Mouse (Mus musculus): ENCODE measurements at regions not wholly inside any gene's neighbourhood (a gene's known extent, or its start where the extent isn't known, plus 50 kb on each side); places are given as distances from the start of the nearest gene placed in this dataset.

- peaks cover 23% of the 10 kb centered on the region for H3K27me3 ChIP-seq
- ChIA-PET POLR2A (no interaction called here), CTCF (no interaction called here)
- in situ Hi-C loops (cut with MboI; ENCODE audit: low pct_unique_long_range_greater_than_20kb): no loop called here
- DNase-seq (ENCODE audit: low read depth, low spot score): no peak
- no peak for TF ChIP-seq CTCF (IDR thresholded peaks at IDR 0.05)
- ATAC-seq: no peak
Measured at GRCm38 (mm10) chr1:190265085-190265780, 94.7 kb upstream of the Prox1 start.

GRCm38 (mm10) chr1:190264501-190264900, 94.0 kb upstream of the Prox1 start:
- DNase-seq (ENCODE audit: low read depth, low spot score): no peak
- in situ Hi-C loops (cut with MboI; ENCODE audit: low pct_unique_long_range_greater_than_20kb): no loop called here
- no peak for ATAC-seq
- no peak for TF ChIP-seq CTCF (IDR thresholded peaks at IDR 0.05)
- peaks cover 28% of the 10 kb centered on the region for H3K27me3 ChIP-seq
- ChIA-PET POLR2A (no interaction called here), CTCF (no interaction called here)

GRCm38 (mm10) chr1:190263620-190264019, 93.1 kb upstream of the Prox1 start:
- in situ Hi-C loops (cut with MboI; ENCODE audit: low pct_unique_long_range_greater_than_20kb): no loop called here
- TF ChIP-seq CTCF (IDR thresholded peaks at IDR 0.05): no peak
- ChIA-PET CTCF (no interaction called here), POLR2A (no interaction called here)
- peaks cover 30% of the 10 kb centered on the region for H3K27me3 ChIP-seq
- no peak for ATAC-seq
- no peak for DNase-seq (ENCODE audit: low read depth, low spot score)

GRCm38 (mm10) chr1:190259576-190259975, 89.1 kb upstream of the Prox1 start:
- POLR2A ChIA-PET: no interaction called here
- no peak for ATAC-seq
- no peak for DNase-seq (ENCODE audit: low read depth, low spot score)
- peaks cover 33% of the 10 kb centered on the region for H3K27me3 ChIP-seq
- CTCF ChIA-PET: no interaction called here
- TF ChIP-seq CTCF (IDR thresholded peaks at IDR 0.05): no peak
- in situ Hi-C loops (cut with MboI; ENCODE audit: low pct_unique_long_range_greater_than_20kb): no loop called here

- H3K27me3 ChIP-seq: peaks cover 13% of the 10 kb centered on the region
- ChIA-PET POLR2A (no interaction called here), CTCF (no interaction called here)
- ATAC-seq: no peak
- DNase-seq (ENCODE audit: low read depth, low spot score): no peak
- TF ChIP-seq CTCF (IDR thresholded peaks at IDR 0.05): no peak
- in situ Hi-C loops (cut with MboI; ENCODE audit: low pct_unique_long_range_greater_than_20kb): no loop called here
Measured at GRCm38 (mm10) chr1:190250574-190251246, 80.2 kb upstream of the Prox1 start.

- no peak for TF ChIP-seq CTCF (IDR thresholded peaks at IDR 0.05)
- POLR2A ChIA-PET: interaction anchor here (0.7 kb wide), 1 partner anchor 124 kb away, joined by 3 read pairs; no protein-coding TSS in a partner anchor
- ATAC-seq (no peak), DNase-seq (ENCODE audit: low read depth, low spot score) (no peak)
- CTCF ChIA-PET: no interaction called here
- in situ Hi-C loops (cut with MboI; ENCODE audit: low pct_unique_long_range_greater_than_20kb): no loop called here
- peaks cover 15% of the 10 kb centered on the region for H3K27me3 ChIP-seq
Measured at GRCm38 (mm10) chr1:190242526-190242925, 72.0 kb upstream of the Prox1 start.

GRCm38 (mm10) chr1:190239796-190240195, 69.3 kb upstream of the Prox1 start:
- CTCF ChIA-PET: no interaction called here
- no peak for TF ChIP-seq CTCF (IDR thresholded peaks at IDR 0.05)
- POLR2A ChIA-PET: no interaction called here
- peaks cover 6% of the 10 kb centered on the region for H3K27me3 ChIP-seq
- ATAC-seq: no peak
- in situ Hi-C loops (cut with MboI; ENCODE audit: low pct_unique_long_range_greater_than_20kb): no loop called here
- DNase-seq (ENCODE audit: low read depth, low spot score): no peak

GRCm38 (mm10) chr1:190230866-190231265, 60.4 kb upstream of the Prox1 start:
- CTCF ChIA-PET: no interaction called here
- DNase-seq (ENCODE audit: low read depth, low spot score) (no peak), ATAC-seq (no peak)
- in situ Hi-C loops (cut with MboI; ENCODE audit: low pct_unique_long_range_greater_than_20kb): no loop called here
- no peak for TF ChIP-seq CTCF (IDR thresholded peaks at IDR 0.05)
- no peaks in the 10 kb centered on the region for H3K27me3 ChIP-seq
- POLR2A ChIA-PET: no interaction called here

- CTCF ChIA-PET: no interaction called here
- POLR2A ChIA-PET: no interaction called here
- DNase-seq (ENCODE audit: low read depth, low spot score) (no peak), ATAC-seq (no peak)
- no peak for TF ChIP-seq CTCF (IDR thresholded peaks at IDR 0.05)
- in situ Hi-C loops (cut with MboI; ENCODE audit: low pct_unique_long_range_greater_than_20kb): no loop called here
- peaks cover 3% of the 10 kb centered on the region for H3K27me3 ChIP-seq
Measured at GRCm38 (mm10) chr1:190220417-190220816, 49.9 kb upstream of the Prox1 start.

All from Patski (cell line).